Mouse (Mus musculus) kidney, adult 2 months (tissue): ENCODE results near the gene Vps36.

Source experiments
- CTCF ChIP-seq: fragments of 200-500 bp; conservative IDR thresholded peaks from 2 replicates; pipeline ENCODE4 v1.5.1; 2011; ENCODE audit warnings: low read depth, mild to moderate bottlenecking, control low read depth, low read length, moderate library complexity, mixed read lengths; ENCODE audit not compliant: insufficient read depth, insufficient read length
- POLR2A ChIP-seq: fragments of 200-500 bp; IDR thresholded peaks from one replicate; pipeline ENCODE4 v1.6.1; 2011; ENCODE audit warnings: low read depth, low read length, control low read depth

DNA sequence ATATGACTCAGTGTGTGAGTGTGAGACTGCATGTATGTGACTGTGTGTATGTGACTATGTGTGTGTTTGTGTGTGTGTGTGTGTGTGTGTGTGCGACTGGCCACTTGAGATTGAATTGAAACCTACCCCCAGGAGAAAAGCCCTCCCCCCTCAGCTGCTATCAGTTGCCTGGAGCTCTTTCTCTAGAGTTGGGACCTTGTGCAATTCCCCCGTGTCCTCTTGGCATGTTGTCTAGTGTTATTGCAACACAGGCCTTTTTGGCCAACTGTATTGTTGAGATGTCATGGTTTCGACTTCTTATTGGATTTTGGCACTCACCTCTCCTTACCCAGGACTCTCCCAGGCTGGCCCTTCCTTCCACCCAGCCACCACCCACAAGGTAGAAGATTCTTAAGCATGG lies 69.7 kb downstream of the Vps36 start:
- TF ChIP-seq CTCF: no peak
- TF ChIP-seq POLR2A: no peak
